Mouse (Mus musculus) left cerebral cortex, adult 2 months (tissue): Measurements from ENCODE around the gene H2-DMa. TPM values are rescaled to one million over a fixed set of nuclear protein-coding genes. Genes with fewer than 3 reads are reported as not detected.

Experiments
- DNase-seq, 2 experiments: peaks; one replicate each; pipeline ENCODE4 v3.0.0; 2021 to 2022; ENCODE audit warnings: low spot score in 2 of 2, mixed read lengths in 1 of 2; ENCODE audit errors: extremely low spot score in 1 of 2
- H3K27ac ChIP-seq: fragments of 200-600 bp; 2 replicates; pipeline ENCODE4 v1.8.1; 2022
- H3K4me3 ChIP-seq: fragments of 200-600 bp; 2 replicates; pipeline ENCODE4 v1.8.1; 2022
- CTCF ChIP-seq: fragments of 200-600 bp; IDR thresholded peaks from 2 replicates; pipeline ENCODE4 v1.8.1; 2022; ENCODE audit warnings: antibody characterized with exemption, mild to moderate bottlenecking, moderate library complexity
- intact Hi-C: fragments of 180-260 bp; cut with DNase I; formaldehyde crosslinking; loops from one replicate; pipeline ENCODE4 v1.15.1; 2025
- total RNA-seq, 2 experiments: library from RNA; stranded (reverse); gene quantifications; 2 replicates each; pipeline ENCODE4 v1.2.3; 2021

Gene H2-DMa
- total RNA-seq, 2 experiments from 2014 or later, result 23.3 to 28.2 TPM

DNA sequence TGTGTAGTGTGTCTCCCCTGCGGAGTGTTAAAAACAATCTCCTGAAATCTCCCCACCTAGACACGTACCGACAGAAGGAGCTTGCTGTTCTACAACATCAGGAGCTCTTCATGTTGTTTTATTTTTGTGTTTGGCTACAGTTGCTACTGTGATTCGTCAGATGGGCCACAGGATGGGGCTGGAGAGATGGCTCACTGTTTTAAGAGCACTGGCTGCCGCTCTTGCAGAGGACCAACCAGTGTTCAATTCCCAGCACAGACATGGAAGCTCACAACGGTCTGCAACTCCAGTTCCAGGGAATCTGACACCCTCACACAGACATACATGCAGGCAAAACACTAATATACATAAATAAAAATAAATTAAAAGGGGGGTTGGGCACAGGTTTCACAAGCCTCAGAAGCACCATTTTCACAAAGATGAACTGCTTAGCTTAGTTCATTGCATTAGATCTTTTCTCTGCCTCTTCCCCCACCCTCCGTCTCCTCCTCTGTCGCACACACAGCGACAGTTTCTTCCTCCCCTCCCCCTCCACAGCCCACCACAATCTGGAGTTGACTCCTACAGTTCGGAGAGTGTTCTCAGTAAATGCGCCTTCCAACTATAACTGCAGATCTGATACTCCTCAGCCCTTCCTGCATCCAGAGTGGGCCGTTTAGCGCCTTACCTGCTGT, 9.1 kb downstream of the H2-DMa start:
- Histone ChIP-seq H3K27ac (peak overlapping the region; percentile 80), H3K4me3 (peak overlapping the region; percentile 11; the same call in 1 of the 2 replicates)

DNA sequence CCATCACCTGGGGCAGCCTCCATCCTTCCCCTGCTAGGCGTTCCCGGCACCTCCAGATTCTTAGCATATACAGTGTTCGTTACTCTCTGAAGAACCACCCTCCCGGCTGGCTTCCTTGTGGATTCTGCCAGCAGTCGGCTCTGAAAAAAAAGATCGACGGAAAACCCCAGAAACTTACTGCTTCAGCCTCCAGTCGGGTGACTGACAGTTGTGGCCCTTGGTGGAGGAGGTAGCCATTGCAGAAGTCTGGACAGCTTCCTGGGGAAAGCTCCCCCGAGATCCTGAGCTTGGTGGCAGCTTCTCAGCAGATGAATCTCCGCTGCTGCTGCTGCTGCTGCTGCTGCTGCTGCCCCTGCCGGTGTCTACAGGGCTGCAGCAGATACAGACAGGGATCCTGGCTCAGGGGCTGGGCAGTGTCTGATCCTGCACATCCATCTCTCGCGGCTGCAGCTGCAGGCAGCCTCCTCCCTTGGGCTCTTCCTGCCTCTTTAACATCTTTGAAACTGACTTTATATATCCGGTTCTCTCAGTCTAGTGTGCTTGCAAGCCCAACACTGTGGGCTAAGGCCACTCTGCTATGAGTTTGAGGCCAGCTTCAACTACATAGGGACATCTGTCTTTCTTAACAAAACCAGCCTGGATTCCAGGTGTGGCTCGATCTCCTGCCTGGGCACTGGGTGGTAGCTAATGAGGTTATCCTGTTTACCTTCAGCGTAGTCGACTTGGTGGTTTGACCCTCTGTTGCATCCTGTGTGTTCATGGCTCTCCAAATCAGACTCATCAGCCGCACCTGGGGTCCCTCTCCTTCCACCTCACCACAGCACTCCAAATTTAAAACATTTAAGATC, 9.8 kb downstream of the H2-DMa start:
- intact Hi-C loops, result loop anchor here (10.0 kb wide), 1 partner anchor 766 kb away; the partner anchor contains the start of genes C2 and Ehmt2
- Histone ChIP-seq H3K27ac (peak overlapping the region; percentile 80), H3K4me3 (peak overlapping the region; percentile 11; the same call in 1 of the 2 replicates)
- no peak for DNase-seq
- peak; percentile 7; the same call in 1 of the 2 replicates for TF ChIP-seq CTCF

More for the DNA sequence above, 9.1 kb downstream of the H2-DMa start:
- TF ChIP-seq CTCF, result peak; percentile 18
- intact Hi-C loops, result loop anchor here (10.0 kb wide), 1 partner anchor 766 kb away; the partner anchor contains the start of genes C2 and Ehmt2
- peak; percentile 59 to 62 for DNase-seq

GRCm38 (mm10) chr17:34130073-34130947, 11.0 kb downstream of the H2-DMa start:
- TF ChIP-seq CTCF, result no peak
- Histone ChIP-seq H3K4me3 (no peak overlapping the region), H3K27ac (no peak overlapping the region)
- intact Hi-C loops, result no loop called here
- no peak for DNase-seq

GRCm38 (mm10) chr17:34131911-34132310, 12.6 kb downstream of the H2-DMa start:
- TF ChIP-seq CTCF, result no peak
- intact Hi-C loops, result no loop called here
- no peak for DNase-seq
- H3K27ac ChIP-seq, result no peak overlapping the region
- no peak overlapping the region for H3K4me3 ChIP-seq

- peak; percentile 18 for TF ChIP-seq CTCF
- intact Hi-C loops, result no loop called here
Observed at GRCm38 (mm10) chr17:34133289-34133688, 13.9 kb downstream of the H2-DMa start.

GRCm38 (mm10) chr17:34134451-34134850, 15.1 kb downstream of the H2-DMa start:
- Histone ChIP-seq H3K4me3 (no peak overlapping the region), H3K27ac (no peak overlapping the region)
- no peak for DNase-seq
- intact Hi-C loops, result loop anchor here (2.0 kb wide), 1 partner anchor 34 kb away; no protein-coding TSS in a partner anchor
- no peak for TF ChIP-seq CTCF

More at GRCm38 (mm10) chr17:34133289-34133688, 13.9 kb downstream of the H2-DMa start:
- Histone ChIP-seq H3K27ac (no peak overlapping the region), H3K4me3 (no peak overlapping the region)
- DNase-seq, result no peak

- peak; percentile 97 to 98 for DNase-seq
- intact Hi-C loops, result loop anchor here (2.0 kb wide), 1 partner anchor 33 kb away; no protein-coding TSS in a partner anchor
- Histone ChIP-seq H3K27ac (peak overlapping the region; percentile 50; the same call in 1 of the 2 replicates), H3K4me3 (peak overlapping the region; percentile 48)
- no peak; the same call in none of the 2 replicates for TF ChIP-seq CTCF
Observed at GRCm38 (mm10) chr17:34135297-34136224, 16.2 kb downstream of the H2-DMa start.

DNA sequence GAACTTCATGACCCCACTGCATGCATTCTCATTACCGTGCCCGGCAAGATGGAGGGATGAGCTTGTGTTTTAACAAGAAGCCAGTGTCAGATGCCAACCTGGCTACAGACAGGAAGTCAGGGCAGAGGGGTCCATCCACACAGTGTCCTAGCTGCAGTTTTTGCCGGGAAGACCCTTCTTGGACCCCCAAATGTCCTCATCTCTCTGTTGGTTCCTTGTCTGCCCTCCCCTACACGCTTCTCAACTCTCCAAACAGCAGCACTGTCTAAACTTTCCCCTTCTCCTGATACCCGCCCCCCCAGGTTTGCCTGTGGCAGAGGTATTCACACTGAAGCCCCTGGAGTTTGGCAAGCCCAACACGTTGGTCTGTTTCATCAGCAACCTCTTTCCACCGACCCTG, 18.3 kb downstream of the H2-DMa start:
- intact Hi-C loops, result no loop called here

GRCm38 (mm10) chr17:34138655-34139054, 19.3 kb downstream of the H2-DMa start:
- Histone ChIP-seq H3K4me3 (no peak overlapping the region), H3K27ac (no peak overlapping the region)
- DNase-seq, result no peak
- intact Hi-C loops, result no loop called here
- no peak for TF ChIP-seq CTCF

More for the DNA sequence above, 18.3 kb downstream of the H2-DMa start:
- DNase-seq, result no peak
- TF ChIP-seq CTCF, result no peak
- H3K27ac ChIP-seq, result no peak overlapping the region
- H3K4me3 ChIP-seq, result no peak overlapping the region

DNA sequence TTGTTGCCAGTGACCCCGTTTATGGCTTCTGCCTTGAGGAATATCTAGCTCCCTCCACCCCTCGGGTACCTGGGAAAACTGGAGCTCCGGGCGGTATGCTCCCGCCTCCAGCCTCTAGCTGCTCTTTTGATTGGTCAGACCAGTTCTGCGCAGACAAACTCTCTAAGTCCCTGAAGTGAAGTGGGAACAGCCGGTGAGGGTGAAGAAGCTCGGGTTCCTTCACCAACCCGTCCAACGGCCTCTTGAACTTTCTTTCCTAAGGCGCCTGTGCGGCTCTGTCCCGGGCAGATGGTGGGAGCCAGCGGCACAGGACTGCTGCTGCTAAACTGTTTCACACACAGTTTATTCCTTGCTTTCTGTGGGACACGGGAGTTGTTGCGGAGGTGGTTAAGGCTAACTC, 20.1 kb downstream of the H2-DMa start:
- no peak for DNase-seq
- intact Hi-C loops, result no loop called here
- no peak for TF ChIP-seq CTCF
- peak overlapping the region; percentile 1; the same call in 1 of the 2 replicates for H3K4me3 ChIP-seq
- H3K27ac ChIP-seq, result no peak overlapping the region
